In genomic region chr7:90054795-90055511, GRCm38 (mm10) we compare ENCODE assay signal across 8 mouse cellular contexts.
DNase-seq lines count a peak whose midpoint lies in the region; ATAC-seq lines count a peak whose summit lies in the region.

No protein-coding gene starts in this region.

- H3K9ac ChIP-seq in neural tube, embryonic 15.5 days (replicated peaks): no peak overlapping the region

- no peak overlapping the region; the same call in 1 of the 2 replicates for H3K27ac ChIP-seq in neural tube, embryonic 15.5 days (replicated peaks)

- H3K9me3 ChIP-seq in neural tube, embryonic 15.5 days (replicated peaks): no peaks in the 10 kb centered on the region

- WGBS in neural tube, embryonic 15.5 days: 68% methylated on average over 7 of the region's 7 CpGs

- H3K27me3 ChIP-seq in neural tube, embryonic 15.5 days (replicated peaks): no peaks in the 10 kb centered on the region

- H3K4me2 ChIP-seq in neural tube, embryonic 15.5 days: no peak overlapping the region

- 0 out of 2 replicates have a peak, but pooled peaks cover 4% of the 10 kb centered on the region for H3K4me1 ChIP-seq in neural tube, embryonic 15.5 days

- H3K4me3 ChIP-seq in neural tube, embryonic 15.5 days (replicated peaks): no peak overlapping the region

- no peaks in the 10 kb centered on the region for H3K36me3 ChIP-seq in neural tube, embryonic 15.5 days

- ATAC-seq in neural tube, embryonic 15.5 days (ENCODE audit: low FRiP score): no peak
- peak; percentile 30 for ATAC-seq in inflammation-experienced regulatory T-cells, adult 6 months

- DNase-seq in embryo, embryonic 10.5 days (ENCODE audit: low spot score): peak; percentile 48
- no peak for DNase-seq in embryo, embryonic 9.5 days (ENCODE audit: extremely low spot score)
- DNase-seq in neural tube, embryonic 10.5 days (ENCODE audit: extremely low spot score, low spot score): peak; percentile 44
- DNase-seq in skeletal muscle tissue, adult 2 months (ENCODE audit: low read depth, low spot score): peak; percentile 57
- DNase-seq in urinary bladder, postnatal 14 days (ENCODE audit: low spot score): no peak
- no peak for DNase-seq in right cerebral cortex, postnatal 14 days

Comparison
In these comparisons a context has a peak if more than half of its experiments do, and no peak if none do; other contexts are left out.
1. DNase-seq: peak in embryo, embryonic 10.5 days (single experiment), neural tube, embryonic 10.5 days (single experiment) and skeletal muscle tissue, adult 2 months (single experiment); none in embryo, embryonic 9.5 days (single experiment), urinary bladder, postnatal 14 days (single experiment) and right cerebral cortex, postnatal 14 days (single experiment).